Mouse (Mus musculus) cortical plate, adult 2 months (tissue): ENCODE measurements around the gene Gm44965.

Source experiments
- CTCF ChIP-seq: fragments of 200-500 bp; IDR thresholded peaks from 2 replicates; pipeline ENCODE4 v1.5.1; 2011; ENCODE audit warnings: mild to moderate bottlenecking, control low read depth, low read length; ENCODE audit not compliant: insufficient read depth; ENCODE audit errors: extremely low read depth
- POLR2A ChIP-seq: fragments of 200-500 bp; IDR thresholded peaks from 2 replicates; pipeline ENCODE4 v1.6.1; 2011; ENCODE audit warnings: mild to moderate bottlenecking, low read length, control low read depth; ENCODE audit not compliant: insufficient read depth; ENCODE audit errors: extremely low read depth

- no peak for TF ChIP-seq POLR2A
- TF ChIP-seq CTCF: no peak
Observed at GRCm38 (mm10) chr6:48627511-48627924, 33.8 kb downstream of the Gm44965 start.
